ENCODE assay signal across 8 mouse cellular contexts in the genomic region with DNA sequence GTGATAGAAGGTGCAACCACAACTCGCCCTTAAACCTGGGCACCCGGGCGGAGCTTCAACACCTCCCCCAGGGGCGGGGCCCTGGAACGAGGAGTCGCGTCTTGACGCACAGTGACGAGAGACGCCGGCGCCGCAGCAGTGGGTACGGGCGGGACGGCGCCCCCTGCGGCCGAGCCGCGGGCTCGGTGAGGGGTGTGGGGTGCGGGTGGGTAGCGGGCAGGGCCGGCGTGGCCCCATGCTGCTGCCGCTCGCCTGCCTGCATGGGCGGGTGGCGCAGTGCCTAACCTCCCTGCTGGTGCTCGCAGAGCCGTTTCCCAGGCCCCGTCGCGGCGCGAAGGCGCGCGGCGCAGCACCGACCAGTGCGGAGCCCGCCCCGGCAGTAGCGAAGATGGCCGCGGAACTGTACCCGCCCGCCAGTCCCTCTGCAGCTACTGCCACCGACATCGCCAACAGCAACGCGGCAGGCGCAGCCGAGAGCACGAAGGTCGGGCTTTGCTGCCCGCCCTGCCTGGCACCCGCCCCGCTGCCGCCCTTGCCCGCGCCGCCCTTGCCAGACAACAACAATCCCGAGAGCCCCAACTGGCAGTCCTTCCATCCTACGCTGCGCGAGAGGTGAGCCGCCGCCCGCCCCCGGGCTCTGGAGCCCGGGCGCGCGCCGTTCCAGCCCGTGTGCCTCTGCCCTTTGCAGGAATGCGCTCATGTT. TPM values are rescaled to one million over a fixed set of nuclear protein-coding genes. Genes with fewer than 3 reads are reported as not detected.
DNase-seq lines count a peak whose midpoint lies in the region; ATAC-seq and TF ChIP-seq lines count a peak whose summit lies in the region.

A gene (plus strand): TSS at position 112 of the 703 bp plus-strand sequence.

- peaks cover 26% of the 10 kb centered on the region for H3K4me1 ChIP-seq in erythroblast, embryonic 14.5 days (ENCODE audit: control insufficient read depth)
- H3K4me1 ChIP-seq in heart, embryonic 10.5 days, result peaks cover 26% of the 10 kb centered on the region
- peaks cover 9% of the 10 kb centered on the region; the same call in 1 of the 2 replicates for H3K4me1 ChIP-seq in kidney, embryonic 14.5 days (ENCODE audit: control insufficient read depth, insufficient read depth, low read length)

- H3K4me3 ChIP-seq in erythroblast, embryonic 14.5 days (replicated peaks), result peak within 1 kb of the TSS; percentile 79
- peak within 1 kb of the TSS; percentile 79 for H3K4me3 ChIP-seq in heart, embryonic 10.5 days
- H3K4me3 ChIP-seq in kidney, embryonic 14.5 days (ENCODE audit: low read length), result peak within 1 kb of the TSS; percentile 76

- peak; percentile 93 for ATAC-seq in kidney, embryonic 14.5 days (ENCODE audit: low FRiP score, low TSS enrichment)
- 0 out of 2 replicates have a peak, but pooled peaks have one; percentile 47 for ATAC-seq in monocyte, adult 5-6 weeks (replicated peaks; ENCODE audit: insufficient number of reproducible peaks, low FRiP score, low TSS enrichment, poor library complexity, severe bottlenecking)

- H3K9me3 ChIP-seq in erythroblast, embryonic 14.5 days (ENCODE audit: control insufficient read depth, low read length), result no peaks in the 10 kb centered on the region
- H3K9me3 ChIP-seq in heart, embryonic 10.5 days, result no peaks in the 10 kb centered on the region
- H3K9me3 ChIP-seq in kidney, embryonic 14.5 days (ENCODE audit: control insufficient read depth, low read length), result no peaks in the 10 kb centered on the region

- peaks cover 93% of the 10 kb centered on the region for H3K36me3 ChIP-seq in erythroblast, embryonic 14.5 days (ENCODE audit: control insufficient read depth)
- H3K36me3 ChIP-seq in heart, embryonic 10.5 days, result peaks cover 76% of the 10 kb centered on the region
- H3K36me3 ChIP-seq in kidney, embryonic 14.5 days (ENCODE audit: control insufficient read depth, insufficient read depth, low read length), result peaks cover 64% of the 10 kb centered on the region

- peak within 1 kb of the TSS; percentile 90 for H3K4me2 ChIP-seq in kidney, embryonic 14.5 days (replicated peaks; ENCODE audit: low read depth, low read length)

- peak within 1 kb of the TSS; percentile 89 for H3K9ac ChIP-seq in kidney, embryonic 14.5 days (ENCODE audit: low read depth, low read length)

- peak; percentile 98 for TF ChIP-seq POLR2A in brain, embryonic 14.5 days (IDR thresholded peaks at IDR 0.05; ENCODE audit: borderline replicate concordance, extremely low read depth, insufficient read depth, insufficient read length, poor library complexity, severe bottlenecking)

- peak; percentile 92 for DNase-seq in A20 (ENCODE audit: low read depth, low spot score)
- peak; percentile 94 for DNase-seq in brain, embryonic 14.5 days (ENCODE audit: low read depth)
- peak; percentile 93 for DNase-seq in heart, embryonic 10.5 days (ENCODE audit: low spot score)
- DNase-seq in liver, result peak; percentile 87
- DNase-seq in spleen, postnatal 36 days (ENCODE audit: low spot score in 2 of 2), result peak; percentile 90 to 92

- peak; percentile 57; the same call in 1 of the 2 replicates for TF ChIP-seq CTCF in brain, embryonic 14.5 days (IDR thresholded peaks at IDR 0.05; ENCODE audit: borderline replicate concordance, extremely low read depth, insufficient read depth, insufficient read length)

- no peaks in the 10 kb centered on the region for H3K27me3 ChIP-seq in erythroblast, embryonic 14.5 days (ENCODE audit: control insufficient read depth)
- no peaks in the 10 kb centered on the region for H3K27me3 ChIP-seq in heart, embryonic 10.5 days (ENCODE audit: insufficient read depth, poor library complexity, severe bottlenecking)
- no peaks in the 10 kb centered on the region for H3K27me3 ChIP-seq in kidney, embryonic 14.5 days (ENCODE audit: control insufficient read depth, insufficient read depth, low read length)

- under 1% methylated on average over 80 of the region's 80 CpGs for WGBS in heart, embryonic 10.5 days
- under 1% methylated on average over 80 of the region's 80 CpGs for WGBS in kidney, embryonic 14.5 days

- peak within 1 kb of the TSS; percentile 94 for H3K27ac ChIP-seq in heart, embryonic 10.5 days
- H3K27ac ChIP-seq in kidney, embryonic 14.5 days (ENCODE audit: low read depth, low read length), result peak within 1 kb of the TSS; percentile 89

RNA-seq across cellular contexts. Expression of the gene that starts here (rescaled TPM):
- 61.4 and 61.7 TPM in 2 replicates for polyA plus RNA-seq in brain, embryonic 14.5 days (2012; rRNA removed)
- polyA plus RNA-seq in erythroblast, embryonic 14.5 days (2012), result 1.5 and 2.6 TPM in 2 replicates
- 22.3 and 23.6 TPM in 2 replicates for polyA plus RNA-seq in heart, embryonic 10.5 days (2016; fragmentation: Nextera tagmentation; extraction: Ambion mirVana)
- polyA plus RNA-seq in kidney, embryonic 14.5 days (2014; fragmentation: Nextera tagmentation; extraction: Ambion mirVana), result 22.3 and 23.1 TPM in 2 replicates
- total RNA-seq in monocyte, adult 5-6 weeks (2017), result 2.6 to 4.7 TPM (median 3.0 TPM) in 3 replicates

Comparison
In these comparisons a context has a peak if more than half of its experiments do, and no peak if none do; other contexts are left out.
1. Peak in every context shown above with its lines: DNase-seq, ATAC-seq, H3K4me3 ChIP-seq and H3K27ac ChIP-seq.